Mouse (Mus musculus) megakaryocyte, embryonic 14.5 days (primary cell): Measurements from ENCODE around the gene Usp30.

ENCODE experiments used
- FLI1 ChIP-seq: IDR thresholded peaks from 2 replicates; pipeline ENCODE4 v1.6.1; 2012; ENCODE audit warnings: low read length, inconsistent platforms, mixed read lengths
- GATA1 ChIP-seq: IDR thresholded peaks from 3 replicates; pipeline ENCODE4 v1.6.1; 2012; ENCODE audit warnings: mixed read lengths, low read length, inconsistent platforms, borderline replicate concordance

DNA sequence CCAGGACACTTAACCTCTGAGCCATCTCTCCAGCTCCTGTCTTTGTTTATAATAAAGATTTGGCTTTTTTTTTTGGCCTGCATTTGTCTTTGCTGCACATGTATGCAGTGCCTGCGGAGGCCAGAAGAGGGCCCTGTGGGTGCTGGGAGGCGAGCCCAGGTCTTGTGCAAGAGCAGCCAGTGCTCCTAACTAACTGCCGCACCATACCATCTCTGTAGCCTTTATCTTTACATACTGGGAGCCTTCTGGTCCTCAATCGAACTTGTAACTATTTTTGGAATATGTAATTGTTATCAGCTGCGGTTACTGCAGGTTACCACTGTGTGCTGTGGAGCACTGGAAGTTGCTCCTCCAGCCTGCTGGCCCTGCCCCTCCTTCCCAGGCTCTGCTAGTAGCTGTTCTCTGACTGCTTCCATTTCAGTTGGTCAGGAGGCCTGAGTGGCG, 68.9 kb downstream of the Usp30 start:
- TF ChIP-seq GATA1 (no peak), FLI1 (no peak)
